Mouse (Mus musculus) kidney, adult 11 months (tissue): ENCODE measurements at regions not wholly inside any gene's neighbourhood (a gene's known extent, or its start where the extent isn't known, plus 50 kb on each side); places are given as distances from the start of the nearest gene placed in this dataset.

Source experiments
- DNase-seq: peaks from one replicate; pipeline ENCODE4 v3.0.0; 2022

DNA sequence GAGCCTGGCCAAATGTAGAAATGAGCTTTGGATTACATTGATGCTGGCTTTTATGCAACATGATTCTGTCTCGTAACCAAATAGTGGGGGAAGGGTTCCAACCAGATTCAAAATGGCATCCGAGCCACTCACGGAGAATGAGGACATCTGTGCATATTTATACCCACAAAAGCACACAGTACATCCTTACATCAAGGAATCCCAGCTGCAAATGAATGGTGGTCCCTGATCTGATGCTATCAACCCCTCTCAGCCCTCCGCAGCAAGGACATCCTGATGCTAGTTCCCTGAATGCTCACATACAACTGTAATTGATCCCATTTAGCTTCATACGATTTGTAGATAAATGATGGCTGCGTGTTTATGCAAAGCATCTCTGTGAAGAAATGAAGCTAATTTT lies 215.9 kb downstream of the Samd5 start:
- DNase-seq = no peak

DNA sequence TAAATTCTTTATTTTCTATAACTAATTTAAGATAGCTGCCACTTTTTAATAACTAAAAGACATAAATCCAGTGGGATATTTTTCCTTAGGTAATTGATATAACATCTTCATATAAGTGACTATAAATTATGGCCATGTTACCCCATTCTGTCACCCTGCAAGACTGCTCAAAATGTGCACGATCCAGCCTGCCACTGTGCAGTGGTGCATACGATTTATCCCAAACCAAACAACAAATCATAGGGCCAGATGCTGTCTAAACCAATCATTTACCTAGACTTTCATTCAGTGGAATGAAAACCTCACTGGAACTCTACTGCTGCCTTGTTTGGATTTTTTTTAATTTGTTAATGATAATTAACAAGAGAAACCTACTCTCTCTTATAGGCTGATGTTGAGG lies 216.5 kb downstream of the Samd5 start:
- DNase-seq = no peak

DNA sequence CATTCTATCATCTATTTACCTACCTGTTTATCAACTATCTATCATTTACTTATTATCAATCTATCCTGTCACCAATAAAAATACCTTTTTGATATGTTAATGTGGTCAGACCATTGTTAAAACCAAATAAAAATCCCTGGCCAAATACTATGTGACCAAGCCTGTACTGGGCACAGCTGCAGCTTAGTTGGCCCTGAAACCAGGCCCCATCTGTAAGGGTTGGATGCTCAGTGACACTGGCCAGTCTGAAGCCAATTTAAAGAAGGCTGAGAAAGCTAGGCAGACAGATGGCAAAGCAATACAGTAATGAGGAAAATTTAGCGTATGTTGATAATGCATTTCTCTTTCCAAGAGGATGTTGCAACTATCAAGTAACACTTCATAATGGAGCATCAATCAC lies 217.8 kb downstream of the Samd5 start:
- DNase-seq = no peak

DNA sequence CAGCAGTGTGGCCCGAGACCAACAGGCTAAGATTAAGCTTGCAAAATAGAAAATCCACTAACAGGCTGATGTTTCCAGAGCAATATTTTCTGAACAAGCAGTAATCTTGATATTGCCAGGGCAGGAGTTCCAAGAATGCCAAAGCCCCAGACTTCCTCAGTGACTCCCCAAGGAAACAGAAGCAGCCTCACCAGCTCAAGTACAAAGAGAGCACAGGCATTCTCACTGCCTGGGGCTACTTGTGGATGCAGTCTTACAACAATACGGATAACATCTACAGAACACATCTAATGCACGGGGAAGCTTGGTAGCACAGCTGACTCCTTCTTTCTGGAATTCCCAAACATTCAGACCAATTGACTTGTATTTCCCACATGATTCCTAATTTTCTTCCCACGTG lies 235.9 kb downstream of the Samd5 start:
- DNase-seq = no peak

DNA sequence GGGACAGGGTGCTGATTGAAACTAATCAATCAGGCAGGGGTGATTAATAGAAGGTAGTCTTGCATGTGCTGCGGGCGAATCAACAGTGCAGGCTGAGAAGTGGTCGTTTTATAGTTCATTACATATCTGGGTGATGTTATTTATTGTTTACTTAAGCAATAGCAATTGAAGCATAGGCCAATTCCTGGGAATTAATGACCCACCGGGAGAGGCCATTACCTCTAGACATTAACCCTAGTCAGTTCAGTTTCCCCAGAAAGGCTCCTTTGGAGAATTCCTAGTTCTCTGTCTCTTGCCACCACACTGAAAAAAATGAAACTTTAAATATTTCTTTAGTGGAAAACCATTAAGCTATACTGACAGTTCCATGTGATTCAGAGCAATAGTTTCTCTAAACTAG lies 236.6 kb downstream of the Samd5 start:
- DNase-seq = no peak

DNA sequence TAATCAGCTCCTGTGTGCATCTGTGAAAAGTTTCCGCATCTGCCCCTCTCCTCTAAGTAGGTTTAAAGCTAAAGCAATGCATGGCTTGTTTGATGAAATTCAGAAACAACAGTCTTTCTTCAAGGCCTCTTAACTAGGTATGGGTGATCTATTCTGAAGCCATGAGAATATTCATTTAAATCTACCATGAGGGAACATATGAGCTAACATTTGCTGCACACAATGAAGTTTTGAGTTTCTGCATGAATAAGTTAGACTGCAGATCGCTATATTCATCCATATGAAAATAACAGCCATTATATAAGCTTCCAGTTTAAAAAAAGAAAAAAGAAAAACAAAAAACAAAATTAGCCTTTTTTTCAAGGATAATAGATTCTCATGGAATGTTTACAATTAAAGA lies 245.9 kb downstream of the Samd5 start:
- DNase-seq = no peak

DNA sequence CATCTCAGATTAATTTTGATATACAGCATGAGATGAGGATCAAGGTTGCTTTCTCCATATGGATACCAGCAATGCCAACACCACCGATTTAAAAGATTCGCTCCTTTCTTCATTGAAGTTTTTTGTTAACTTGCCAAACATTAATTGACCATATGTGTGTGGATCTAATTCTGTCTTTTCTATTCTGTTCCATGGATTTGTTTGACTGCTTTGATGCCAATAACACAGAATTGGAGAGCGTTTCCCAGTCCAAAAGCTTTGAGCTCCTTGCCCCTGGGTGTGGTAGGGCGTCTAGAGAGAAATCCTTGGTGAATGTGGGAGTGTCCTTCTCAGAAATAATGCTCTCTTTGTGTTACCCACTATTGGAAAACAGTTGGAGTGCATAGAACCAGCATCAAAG lies 254.3 kb downstream of the Samd5 start:
- no peak for DNase-seq

DNA sequence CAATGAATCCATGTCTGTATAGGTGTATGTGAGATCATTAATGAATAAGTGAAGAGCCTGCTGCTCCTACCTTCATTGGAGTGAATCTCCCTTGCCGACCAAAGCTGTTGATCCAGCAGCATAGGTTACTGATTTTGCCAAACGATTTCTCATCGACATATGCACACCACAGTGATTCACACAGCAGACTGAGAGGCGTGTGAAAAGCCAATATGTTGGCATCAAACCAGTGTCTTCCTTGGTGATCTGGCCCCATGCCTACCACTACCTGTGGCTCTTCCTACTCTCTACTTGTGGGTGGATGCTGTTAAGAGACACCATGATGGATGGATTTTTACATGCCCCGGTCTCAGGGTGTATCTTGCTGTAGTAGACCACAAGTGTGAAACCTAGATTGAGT lies 258.3 kb downstream of the Samd5 start:
- no peak for DNase-seq

DNA sequence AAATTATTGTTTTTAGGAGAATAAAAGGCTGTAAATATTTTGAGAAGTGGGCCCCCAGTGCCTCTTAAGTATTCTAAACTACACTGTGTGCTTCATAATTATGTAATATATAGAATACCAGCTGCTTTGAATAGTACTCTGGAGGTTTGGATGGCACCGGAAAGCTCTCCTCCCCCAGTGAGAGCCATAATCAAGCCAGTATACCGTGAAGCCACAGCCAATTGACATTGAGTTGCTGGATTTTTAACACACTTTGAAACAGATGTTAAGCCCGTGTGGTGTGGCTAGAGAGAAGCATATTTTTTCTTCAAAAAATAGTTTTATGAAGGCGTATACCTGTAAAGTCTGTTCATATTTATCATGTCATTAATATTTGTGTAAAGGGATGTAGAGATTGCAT lies 268.9 kb downstream of the Samd5 start:
- no peak for DNase-seq

DNA sequence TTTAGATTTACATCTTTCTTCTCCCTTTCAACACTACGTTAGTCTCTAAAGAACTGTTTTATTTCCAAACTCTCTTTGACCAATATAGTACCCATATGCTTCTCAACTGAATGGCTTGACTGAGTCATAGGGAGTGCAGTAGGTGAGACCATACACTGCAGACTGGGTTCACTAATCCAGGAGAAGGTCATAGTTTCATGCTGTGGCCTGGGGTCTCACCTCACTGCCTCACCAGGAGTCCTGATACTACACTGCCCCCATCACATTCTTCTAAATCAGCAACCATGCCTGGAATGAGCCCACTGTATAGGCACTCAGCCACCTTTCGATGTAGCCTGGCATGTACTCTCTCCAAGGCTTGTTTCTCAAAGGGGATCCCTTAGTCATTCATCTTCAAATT lies 269.6 kb downstream of the Samd5 start:
- DNase-seq = no peak

DNA sequence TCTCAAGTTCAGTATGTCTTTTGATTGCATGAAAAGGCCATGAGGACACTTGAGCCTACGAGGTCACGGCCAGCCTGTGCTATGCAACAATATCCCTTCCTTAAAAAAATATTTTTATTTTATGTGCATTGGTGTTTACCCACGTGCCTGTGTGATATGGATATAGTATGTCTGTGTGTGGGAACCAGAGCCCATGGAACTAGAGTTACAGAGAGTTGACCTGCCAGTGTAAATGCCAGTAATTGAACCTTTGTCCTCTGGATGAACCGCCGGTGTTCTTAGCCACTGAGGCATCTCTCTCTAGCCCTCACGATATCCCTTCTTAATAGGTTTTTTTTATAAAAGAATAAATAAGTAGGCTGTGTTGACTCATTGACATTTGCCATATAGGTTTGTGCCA lies 270.0 kb downstream of the Samd5 start:
- DNase-seq = no peak

DNA sequence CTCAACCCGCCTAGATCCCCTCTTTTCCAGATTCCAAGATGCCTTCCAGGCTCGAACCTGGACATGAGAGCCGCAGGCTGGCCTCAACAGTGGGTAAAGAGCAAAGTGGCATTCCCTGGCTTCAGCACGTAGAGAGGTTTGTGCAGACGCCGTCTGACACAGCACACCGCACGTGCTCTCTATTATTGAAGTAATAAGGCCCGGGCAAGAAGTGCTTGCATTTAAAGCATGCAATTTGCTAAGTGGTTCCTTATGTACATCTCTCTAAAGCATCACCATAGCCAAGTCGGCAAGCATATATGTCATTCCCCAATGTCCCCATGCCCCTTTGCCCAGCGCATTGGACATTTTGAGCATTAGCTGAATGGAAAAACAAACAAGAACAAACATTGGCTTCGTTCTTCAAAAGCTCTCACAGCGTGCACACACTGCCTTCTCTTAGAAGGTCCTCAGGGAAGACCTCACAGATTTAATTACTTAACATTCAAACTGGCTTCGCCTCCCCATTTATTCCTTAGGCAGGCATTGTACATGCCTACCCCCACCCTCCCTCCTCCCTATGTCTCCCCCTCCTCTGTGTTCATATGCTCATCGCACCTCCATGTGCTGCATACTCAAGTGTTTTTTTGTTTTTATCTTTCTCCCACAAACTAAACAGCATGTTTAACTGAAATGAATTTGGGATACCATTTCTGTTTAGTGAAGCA lies 273.9 kb downstream of the Samd5 start:
- no peak for DNase-seq

DNA sequence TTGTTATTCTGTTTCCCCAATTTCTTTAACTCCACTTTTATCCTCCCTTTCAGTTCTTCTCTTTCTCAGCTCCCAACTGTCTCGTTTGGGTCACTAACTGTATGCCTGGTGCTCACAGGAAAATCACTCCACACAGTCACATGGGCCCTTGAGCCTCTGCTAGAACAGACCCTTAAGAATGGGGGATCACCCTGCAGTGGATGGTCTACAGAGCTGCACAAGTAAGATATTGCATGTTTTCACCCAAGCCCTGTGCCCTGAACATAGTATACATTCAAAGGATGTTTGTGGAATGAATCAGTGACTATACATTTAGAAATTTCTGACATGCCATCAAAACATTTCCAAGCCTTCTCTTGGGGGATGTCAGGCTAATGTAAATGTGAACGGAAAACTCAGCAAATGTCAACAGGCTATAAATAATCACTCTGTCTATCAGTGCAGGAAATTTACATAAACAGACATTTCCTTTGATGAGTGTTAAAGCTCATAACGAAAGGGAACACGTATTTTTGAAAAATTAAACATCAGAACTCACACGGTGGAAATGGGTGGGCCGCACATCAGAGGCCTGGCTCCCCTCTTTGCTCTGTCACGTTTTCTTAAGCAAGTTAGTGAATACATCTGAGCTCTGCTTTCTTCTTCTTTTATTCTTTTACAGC lies 297.4 kb downstream of the Samd5 start:
- no peak for DNase-seq

DNA sequence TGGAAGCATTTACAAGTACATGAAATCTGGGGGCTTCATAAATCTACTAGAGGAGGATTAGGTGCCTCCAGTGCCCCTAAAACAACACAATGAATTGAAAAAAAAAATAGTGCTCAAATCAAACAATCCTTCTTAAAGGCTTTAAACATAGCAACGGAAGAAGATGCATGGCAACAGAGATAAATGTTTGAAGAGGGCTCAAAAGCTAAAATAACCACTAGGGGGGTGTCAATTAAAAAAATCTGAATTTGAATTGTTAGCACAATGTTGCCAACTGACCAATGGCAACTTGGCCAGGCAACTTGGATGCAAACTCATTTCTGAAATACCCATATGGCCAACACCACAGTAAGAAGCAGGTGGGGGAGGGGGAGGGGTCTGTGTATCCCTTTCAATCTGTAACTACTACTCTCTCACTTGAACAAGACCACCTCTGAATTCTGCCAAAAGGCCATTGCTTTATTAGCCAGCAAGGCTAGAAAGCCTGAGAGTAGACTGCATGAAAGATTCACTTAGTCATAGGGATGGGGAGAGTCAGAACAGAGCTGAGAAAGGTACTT lies 312.6 kb downstream of the Samd5 start:
- no peak for DNase-seq

DNA sequence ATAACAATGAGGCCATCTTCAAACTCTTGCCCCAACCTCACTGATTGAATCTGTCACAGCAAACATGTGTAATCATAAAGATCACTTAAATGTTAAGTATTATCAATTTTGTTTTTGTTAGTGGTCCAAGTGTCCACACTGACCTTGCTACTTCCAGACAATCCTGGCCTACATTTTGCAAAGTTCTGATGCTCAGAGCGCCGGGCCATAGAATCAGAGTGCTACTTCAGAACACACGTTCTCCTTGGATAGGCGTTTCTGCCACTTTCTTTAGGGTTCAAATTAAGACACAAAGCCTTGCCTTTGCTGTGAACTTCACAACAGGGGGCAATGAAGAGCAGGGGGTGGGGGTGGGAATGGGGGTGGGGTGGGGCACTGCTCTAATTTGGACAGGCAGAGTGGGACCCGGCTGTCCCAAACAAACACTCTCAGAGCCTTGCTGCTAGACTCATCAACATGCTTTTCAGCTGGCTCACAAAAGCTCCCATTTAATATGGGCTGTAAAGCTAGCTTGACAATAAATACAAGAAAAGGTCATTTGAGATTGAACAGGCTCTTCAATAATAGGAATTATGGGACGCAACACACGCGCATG lies 336.7 kb downstream of the Samd5 start:
- DNase-seq = no peak

DNA sequence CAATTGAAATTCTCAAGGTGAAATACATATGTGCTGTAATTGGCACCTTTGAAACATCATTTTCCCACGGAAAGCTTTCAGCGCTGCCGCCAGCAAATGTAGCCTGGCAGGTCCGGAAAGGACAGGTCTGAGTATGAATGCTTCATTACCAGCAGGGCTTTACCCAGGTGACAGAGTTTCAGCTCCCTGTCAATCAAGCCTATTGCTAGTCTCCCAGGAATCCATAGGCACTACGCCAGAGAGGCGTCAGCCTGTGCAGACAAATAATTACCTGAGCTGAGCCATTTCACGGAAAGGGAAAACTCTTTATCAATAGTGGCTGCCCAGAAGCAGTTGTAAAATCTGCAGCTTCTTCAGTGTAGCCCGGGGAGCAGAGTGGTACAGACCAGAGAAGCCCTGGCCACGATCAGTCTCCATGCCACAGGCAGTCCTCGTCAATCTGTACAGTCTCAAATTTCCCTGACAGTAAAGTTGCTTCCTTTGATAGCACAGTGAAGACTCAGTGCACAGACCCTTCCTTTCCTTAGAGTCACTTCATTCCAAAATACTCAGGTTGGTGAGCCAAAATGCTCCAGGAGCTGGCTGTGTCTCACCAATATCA lies 340.7 kb downstream of the Samd5 start:
- no peak for DNase-seq

DNA sequence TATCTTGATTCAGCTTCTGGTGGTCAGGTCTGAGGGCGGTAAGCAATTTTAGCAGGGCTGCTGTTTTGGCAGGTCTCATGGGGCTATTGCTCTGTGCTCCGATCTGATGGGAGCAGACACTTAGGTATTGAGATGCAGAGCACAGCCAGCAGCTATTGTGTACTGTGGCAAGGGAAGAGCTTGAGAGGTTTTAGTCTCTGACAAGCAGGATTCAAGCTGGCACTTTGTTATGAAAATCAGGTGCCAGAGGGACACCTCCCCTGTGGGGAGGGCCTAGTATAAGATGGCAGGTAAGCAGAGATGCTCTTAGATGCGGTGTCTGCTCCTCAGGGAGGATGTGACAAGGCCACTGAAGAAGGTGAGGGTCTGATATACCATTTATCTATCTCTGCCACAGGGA lies 343.3 kb downstream of the Samd5 start:
- DNase-seq = no peak

DNA sequence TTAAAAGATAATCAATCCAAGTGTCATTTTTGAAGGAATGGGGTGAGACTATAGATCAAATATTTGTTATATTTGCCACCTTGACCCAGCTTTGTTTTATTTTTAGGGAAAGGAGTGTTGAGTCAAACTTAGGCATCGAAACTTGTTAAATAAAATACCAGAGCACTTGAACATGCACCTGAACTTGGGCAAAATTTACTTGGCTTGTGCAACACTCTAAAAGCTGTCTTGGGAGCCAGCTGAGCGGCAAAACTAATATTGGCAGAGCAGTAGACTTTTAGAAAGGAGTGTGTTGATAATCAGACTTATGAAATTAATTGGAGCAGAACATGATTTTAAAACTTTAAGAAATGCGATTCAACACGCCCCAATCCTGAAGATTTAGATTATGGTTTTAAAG lies 346.7 kb downstream of the Samd5 start:
- DNase-seq = no peak

DNA sequence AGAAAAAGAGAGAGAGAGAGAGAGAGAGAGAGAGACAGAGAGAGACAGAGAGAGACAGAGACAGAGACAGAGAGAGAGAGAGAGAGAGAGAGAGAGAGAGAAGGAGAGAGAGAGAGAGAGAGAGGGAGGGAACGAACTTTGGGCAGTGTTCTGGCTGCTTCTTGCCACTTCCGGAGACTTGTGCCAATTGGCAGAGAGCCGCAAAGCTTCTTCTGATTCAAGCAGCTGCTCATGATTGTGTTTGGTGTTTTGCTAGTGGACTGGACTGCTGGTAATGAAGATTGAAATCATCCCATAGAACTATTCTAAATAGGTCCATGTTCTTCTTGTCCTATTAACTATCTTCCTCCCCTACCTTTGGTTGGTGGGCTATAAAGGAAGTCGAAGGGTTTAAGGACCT lies 347.1 kb downstream of the Samd5 start:
- DNase-seq = peak; percentile 3

DNA sequence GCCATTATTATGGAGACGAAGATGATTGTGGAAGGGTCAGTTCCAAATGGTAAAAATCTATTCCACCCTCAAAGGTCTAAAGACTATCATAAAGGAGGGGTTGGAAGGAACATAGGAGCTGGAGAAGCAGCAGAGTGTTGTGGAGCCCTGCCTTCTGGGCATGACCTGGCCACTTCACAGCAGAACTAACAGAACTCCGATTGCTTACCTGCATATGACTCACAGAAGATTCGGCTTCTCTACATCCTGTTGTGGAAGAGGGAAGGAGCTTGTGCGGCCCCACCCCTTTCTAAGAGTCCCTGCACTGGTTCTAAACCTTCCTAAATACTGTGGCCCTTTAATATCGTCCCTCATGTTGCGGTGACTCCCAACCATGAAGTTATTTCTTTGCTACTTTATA lies 362.7 kb downstream of the Samd5 start:
- no peak for DNase-seq

DNA sequence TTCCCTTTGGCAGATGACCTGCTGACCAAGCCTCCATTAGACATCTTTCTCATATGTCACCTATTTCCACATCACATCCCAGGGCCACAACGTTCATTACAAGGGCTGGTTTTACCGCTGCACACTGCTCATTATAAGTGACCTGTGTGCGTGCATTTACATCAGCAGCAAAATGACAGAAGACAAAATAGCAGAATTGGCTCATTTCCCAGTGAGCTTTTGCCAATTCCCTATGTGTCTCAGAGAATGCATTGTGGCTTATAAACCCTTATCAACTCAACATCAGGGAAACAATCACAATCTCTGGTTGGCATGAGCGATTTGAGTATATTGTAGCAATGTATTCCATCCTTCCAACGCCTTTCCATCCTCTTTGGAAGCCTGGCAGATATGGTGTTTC lies 364.7 kb downstream of the Samd5 start:
- no peak for DNase-seq

DNA sequence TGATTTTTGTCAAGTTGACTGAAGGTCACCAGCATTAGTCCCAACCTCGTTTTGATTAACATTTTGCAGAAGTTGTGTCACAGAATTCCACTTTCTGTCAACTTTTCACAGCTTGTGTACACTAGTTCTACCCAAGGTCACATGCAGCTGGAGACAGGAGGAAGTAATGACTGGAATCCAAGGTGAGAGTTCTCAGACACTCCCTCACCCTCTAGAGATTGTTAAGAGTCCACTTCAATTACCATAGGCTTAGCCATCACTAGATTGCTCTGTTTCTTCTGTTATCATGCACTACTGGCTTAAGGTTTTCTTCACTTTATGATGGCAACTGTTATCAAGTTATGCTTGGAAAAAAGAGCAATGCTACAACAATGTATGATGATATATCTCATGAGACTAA lies 379.0 kb downstream of the Samd5 start:
- DNase-seq = no peak

DNA sequence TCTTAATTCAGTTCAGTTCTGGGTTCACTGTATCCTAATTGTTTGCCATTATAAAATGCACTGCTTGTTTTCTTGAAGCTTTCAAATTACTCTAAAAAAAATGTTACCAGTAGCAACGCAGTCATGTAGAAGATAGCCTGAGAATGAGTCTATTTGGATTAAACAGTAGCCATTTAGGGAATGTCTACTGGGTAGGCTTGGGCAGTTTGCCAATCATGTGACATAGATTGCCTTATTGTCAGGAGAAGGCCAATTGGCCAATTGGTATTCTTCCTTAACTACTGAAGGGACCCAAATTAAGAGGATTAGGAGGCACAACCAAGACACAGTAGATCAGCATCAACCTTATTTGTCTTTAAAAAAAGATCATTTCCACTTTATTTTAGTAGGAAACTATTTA lies 379.7 kb downstream of the Samd5 start:
- DNase-seq = no peak

DNA sequence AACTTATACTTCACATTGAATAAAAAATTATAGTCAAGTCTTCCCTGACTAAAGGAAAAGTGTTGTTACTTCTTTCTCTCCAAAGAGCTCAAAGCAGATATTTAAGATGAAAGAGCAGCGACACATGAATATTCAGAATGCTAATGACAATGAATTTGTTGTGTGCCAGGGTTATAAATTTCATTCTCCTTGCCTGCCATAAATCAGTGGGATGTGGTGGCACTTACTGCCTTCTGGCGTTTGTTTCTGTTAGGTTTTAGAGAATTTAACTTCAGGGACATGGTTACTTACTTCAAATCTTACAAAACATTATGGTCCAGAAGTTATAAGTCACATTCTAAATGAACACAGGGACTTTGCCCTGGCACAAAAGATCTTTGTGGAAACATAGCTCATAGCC lies 380.4 kb downstream of the Samd5 start:
- DNase-seq = no peak
